Mouse (Mus musculus) E14TG2a.4 (cell line): ENCODE results near the gene Gm20388.

Experiments used
- CTCF ChIP-seq: conservative IDR thresholded peaks from 2 replicates; pipeline ENCODE4 v1.5.1; 2014; ENCODE audit warnings: low read length
- POU5F1 ChIP-seq: IDR thresholded peaks from 2 replicates; pipeline ENCODE4 v1.6.1; 2014; ENCODE audit warnings: low read length, borderline replicate concordance

- TF ChIP-seq CTCF (no peak), POU5F1 (no peak)
Measured at GRCm38 (mm10) chr8:123754538-123755431, 3844.1 kb downstream of the Gm20388 start.
